Mouse (Mus musculus) lung, postnatal 4 days (tissue): ENCODE measurements around the gene Ttpal.
"Not testable (repeated sequence)": the region's sequence is repeated elsewhere in the genome, so short reads cannot be mapped to it uniquely, and the experiment has no call there.

Experiments used
- DNase-seq, 2 experiments: peaks; one replicate each; pipeline ENCODE4 v3.0.0; 2021

Ttpal gene

GRCm38 (mm10) chr2:163593636-163594282, 8.4 kb upstream of the Ttpal start:
- DNase-seq: no peak

- DNase-seq: peak; percentile 42 to 50
Observed at GRCm38 (mm10) chr2:163595119-163595518, 7.0 kb upstream of the Ttpal start.

- DNase-seq: peak; percentile 74 to 86
Observed at GRCm38 (mm10) chr2:163596057-163596872, 5.8 kb upstream of the Ttpal start.

- DNase-seq: no peak
Observed at GRCm38 (mm10) chr2:163596873-163597155, 5.3 kb upstream of the Ttpal start.

GRCm38 (mm10) chr2:163597661-163598060, 4.5 kb upstream of the Ttpal start:
- DNase-seq: peak; percentile 71 to 76

GRCm38 (mm10) chr2:163599226-163599625, 2.9 kb upstream of the Ttpal start:
- DNase-seq: peak; percentile 59 to 77

GRCm38 (mm10) chr2:163601066-163601465, 1.0 kb upstream of the Ttpal start:
- DNase-seq: no peak

GRCm38 (mm10) chr2:163601712-163602100, 408 bp upstream of the Ttpal start:
- DNase-seq: no peak

GRCm38 (mm10) chr2:163606161-163606560, 4.0 kb downstream of the Ttpal start:
- DNase-seq: no peak

- no peak for DNase-seq
Observed at GRCm38 (mm10) chr2:163608008-163608407, 5.9 kb downstream of the Ttpal start.

GRCm38 (mm10) chr2:163609281-163609975, 7.3 kb downstream of the Ttpal start:
- DNase-seq: no peak

GRCm38 (mm10) chr2:163611176-163611575, 9.1 kb downstream of the Ttpal start:
- DNase-seq: no peak

- DNase-seq: no peak
Observed at GRCm38 (mm10) chr2:163613206-163613605, 11.1 kb downstream of the Ttpal start.

GRCm38 (mm10) chr2:163613990-163614389, 11.9 kb downstream of the Ttpal start:
- DNase-seq: no peak

- DNase-seq: no peak
Observed at GRCm38 (mm10) chr2:163615401-163615800, 13.3 kb downstream of the Ttpal start.

GRCm38 (mm10) chr2:163615906-163616651, 14.0 kb downstream of the Ttpal start:
- no peak for DNase-seq

GRCm38 (mm10) chr2:163616652-163617227, 14.6 kb downstream of the Ttpal start:
- DNase-seq: no peak

- DNase-seq: no peak
Observed at GRCm38 (mm10) chr2:163617232-163617863, 15.2 kb downstream of the Ttpal start.

GRCm38 (mm10) chr2:163617874-163618273, 15.8 kb downstream of the Ttpal start:
- DNase-seq: no peak

- DNase-seq: peak; percentile 39 to 55
Observed at GRCm38 (mm10) chr2:163620451-163620850, 18.3 kb downstream of the Ttpal start.

- not testable (repeated sequence) for DNase-seq
Observed at GRCm38 (mm10) chr2:163621401-163621800, 19.3 kb downstream of the Ttpal start.

GRCm38 (mm10) chr2:163631223-163631622, 29.1 kb downstream of the Ttpal start:
- DNase-seq: no peak
